Mouse (Mus musculus) neural tube, embryonic 14.5 days (tissue): ENCODE data around the gene Myh11. TPM values are rescaled to one million over a fixed set of nuclear protein-coding genes. Genes with fewer than 3 reads are reported as not detected.

Experiments
- ATAC-seq: fragments of 200-750 bp; cut with Nextera tagmentation; 2 replicates; pipeline ENCODE4 v1.8.0; 2017; ENCODE audit warnings: low read depth, mild to moderate bottlenecking, moderate TSS enrichment, moderate library complexity
- H3K27ac ChIP-seq: fragments of 300-500 bp; sonication (generic); 2 replicates; pipeline ENCODE4 v1.5.1; 2014; ENCODE audit warnings: low read depth, mild to moderate bottlenecking, control low read depth, low read length, moderate library complexity, mixed read lengths
- H3K27me3 ChIP-seq: fragments of 300-500 bp; sonication (generic); 2 replicates; pipeline ENCODE4 v1.6.1; 2014; ENCODE audit warnings: low read length; ENCODE audit not compliant: control insufficient read depth, insufficient read depth
- H3K36me3 ChIP-seq: fragments of 300-500 bp; sonication (generic); 2 replicates; pipeline ENCODE4 v1.6.1; 2014; ENCODE audit warnings: low read length, mixed read lengths; ENCODE audit not compliant: control insufficient read depth, insufficient read depth
- H3K4me1 ChIP-seq: fragments of 300-500 bp; sonication (generic); 2 replicates; pipeline ENCODE4 v1.6.1; 2014; ENCODE audit warnings: low read length; ENCODE audit not compliant: control insufficient read depth, insufficient read depth
- H3K4me2 ChIP-seq: fragments of 300-500 bp; sonication (generic); 2 replicates; pipeline ENCODE4 v1.6.1; 2014; ENCODE audit warnings: mild to moderate bottlenecking, low read depth, low read length, control low read depth
- H3K4me3 ChIP-seq: fragments of 300-500 bp; sonication (generic); 2 replicates; pipeline ENCODE4 v1.5.1; 2014; ENCODE audit warnings: low read depth, low read length, control low read depth, mixed read lengths
- H3K9ac ChIP-seq: fragments of 300-500 bp; sonication (generic); replicated peaks from 2 replicates; pipeline ENCODE4 v1.6.1; 2014; ENCODE audit warnings: low read depth, mild to moderate bottlenecking, control low read depth, low read length, mixed read lengths
- H3K9me3 ChIP-seq: fragments of 300-500 bp; sonication (generic); 2 replicates; pipeline ENCODE4 v1.6.1; 2016; ENCODE audit warnings: low read length; ENCODE audit not compliant: control insufficient read depth
- WGBS: fragments of 180-500 bp; shearing (Covaris S2); extraction: QIAGEN DNeasy Blood & Tissue Kit; methylation state at CpG from one replicate; pipeline ENCODE4 v1.1.7; 2014; 5-methylcytosine and 5-hydroxymethylcytosine counted together
- polyA plus RNA-seq: library from polyadenylated mRNA; unstranded; fragments of >200 nt; fragmentation: Nextera tagmentation; extraction: Ambion mirVana; gene quantifications from 2 replicates; pipeline ENCODE4 v1.2.1, GENCODE M21; 2014

Myh11 gene
- polyA plus RNA-seq, 1 experiment from 2014 or later = 0.09 TPM

GRCm38 (mm10) chr16:14296544-14297124 lies 5.5 kb upstream of the Myh11 start:
- H3K4me2 ChIP-seq = no peak overlapping the region
- no peaks in the 10 kb centered on the region for H3K9me3 ChIP-seq
- WGBS = 68% methylated on average over 2 of the region's 2 CpGs
- H3K27me3 ChIP-seq = no peaks in the 10 kb centered on the region
- H3K9ac ChIP-seq = no peak overlapping the region
- 0 out of 2 replicates have a peak, but pooled peaks cover 3% of the 10 kb centered on the region for H3K4me1 ChIP-seq
- no peak overlapping the region for H3K4me3 ChIP-seq
- H3K36me3 ChIP-seq = peaks cover 16% of the 10 kb centered on the region
- no peak overlapping the region for H3K27ac ChIP-seq
- no peak for ATAC-seq

GRCm38 (mm10) chr16:14295291-14295690 lies 4.1 kb upstream of the Myh11 start:
- no peak overlapping the region for H3K9ac ChIP-seq
- H3K27me3 ChIP-seq = no peaks in the 10 kb centered on the region
- 92% methylated on average over 2 of the region's 2 CpGs for WGBS
- 0 out of 2 replicates have a peak, but pooled peaks cover 3% of the 10 kb centered on the region for H3K4me1 ChIP-seq
- H3K9me3 ChIP-seq = no peaks in the 10 kb centered on the region
- no peak overlapping the region for H3K4me3 ChIP-seq
- no peak overlapping the region for H3K27ac ChIP-seq
- ATAC-seq = no peak
- H3K36me3 ChIP-seq = peaks cover 11% of the 10 kb centered on the region
- no peak overlapping the region for H3K4me2 ChIP-seq

- peak overlapping the region; percentile 34; the same call in 1 of the 2 replicates for H3K9ac ChIP-seq
Measured at GRCm38 (mm10) chr16:14292205-14293199, 1.3 kb upstream of the Myh11 start.

GRCm38 (mm10) chr16:14272374-14272965 lies 18.7 kb downstream of the Myh11 start:
- Histone ChIP-seq H3K27me3 (no peaks in the 10 kb centered on the region), H3K4me1 (no peaks in the 10 kb centered on the region), H3K9me3 (no peaks in the 10 kb centered on the region), H3K4me2 (no peak overlapping the region), H3K27ac (no peak overlapping the region), H3K4me3 (no peak overlapping the region), H3K9ac (no peak overlapping the region), H3K36me3 (no peaks in the 10 kb centered on the region)
- no peak for ATAC-seq
- WGBS = 78% methylated on average over 4 of the region's 4 CpGs

More at GRCm38 (mm10) chr16:14292205-14293199, 1.3 kb upstream of the Myh11 start:
- H3K9me3 ChIP-seq = no peaks in the 10 kb centered on the region
- ATAC-seq = peak; percentile 25; the same call in 1 of the 2 replicates
- H3K4me2 ChIP-seq = peak overlapping the region; percentile 50
- 10% methylated on average over 31 of the region's 31 CpGs for WGBS
- no peak overlapping the region for H3K27ac ChIP-seq
- no peaks in the 10 kb centered on the region for H3K36me3 ChIP-seq
- peak overlapping the region; percentile 21; the same call in 1 of the 2 replicates for H3K4me3 ChIP-seq
- no peaks in the 10 kb centered on the region for H3K27me3 ChIP-seq
- 0 out of 2 replicates have a peak, but pooled peaks cover 3% of the 10 kb centered on the region for H3K4me1 ChIP-seq

- ATAC-seq = no peak
- Histone ChIP-seq H3K9ac (no peak overlapping the region), H3K4me3 (no peak overlapping the region), H3K27me3 (no peaks in the 10 kb centered on the region), H3K9me3 (no peaks in the 10 kb centered on the region), H3K4me1 (no peaks in the 10 kb centered on the region), H3K4me2 (no peak overlapping the region), H3K27ac (no peak overlapping the region), H3K36me3 (no peaks in the 10 kb centered on the region)
- WGBS = 47% methylated on average over 4 of the region's 4 CpGs
Measured at GRCm38 (mm10) chr16:14265203-14265920, 25.8 kb downstream of the Myh11 start.

- no peaks in the 10 kb centered on the region for H3K36me3 ChIP-seq
- H3K27ac ChIP-seq = no peak overlapping the region
- no peak overlapping the region for H3K4me3 ChIP-seq
- WGBS = 71% methylated on average over 2 of the region's 2 CpGs
- H3K4me2 ChIP-seq = no peak overlapping the region
- no peaks in the 10 kb centered on the region for H3K27me3 ChIP-seq
- no peak for ATAC-seq
- H3K4me1 ChIP-seq = no peaks in the 10 kb centered on the region
- no peak overlapping the region for H3K9ac ChIP-seq
- H3K9me3 ChIP-seq = no peaks in the 10 kb centered on the region
Measured at GRCm38 (mm10) chr16:14264504-14264903, 26.7 kb downstream of the Myh11 start.

- Histone ChIP-seq H3K4me3 (no peak overlapping the region), H3K36me3 (no peaks in the 10 kb centered on the region), H3K27ac (no peak overlapping the region), H3K4me2 (no peak overlapping the region), H3K9me3 (no peaks in the 10 kb centered on the region), H3K9ac (no peak overlapping the region), H3K27me3 (no peaks in the 10 kb centered on the region), H3K4me1 (no peaks in the 10 kb centered on the region)
- no peak for ATAC-seq
- 67% methylated on average over 6 of the region's 6 CpGs for WGBS
Measured at GRCm38 (mm10) chr16:14263241-14263640, 27.9 kb downstream of the Myh11 start.

- no peak overlapping the region for H3K4me2 ChIP-seq
- H3K36me3 ChIP-seq = no peaks in the 10 kb centered on the region
- no peaks in the 10 kb centered on the region for H3K4me1 ChIP-seq
- no peaks in the 10 kb centered on the region for H3K9me3 ChIP-seq
- no peak overlapping the region for H3K4me3 ChIP-seq
- no peak for ATAC-seq
- no peaks in the 10 kb centered on the region for H3K27me3 ChIP-seq
- no peak overlapping the region for H3K27ac ChIP-seq
- H3K9ac ChIP-seq = no peak overlapping the region
- 88% methylated on average over 1 of the region's 1 CpGs for WGBS
Measured at GRCm38 (mm10) chr16:14262410-14262809, 28.8 kb downstream of the Myh11 start.
